In the genomic region with DNA sequence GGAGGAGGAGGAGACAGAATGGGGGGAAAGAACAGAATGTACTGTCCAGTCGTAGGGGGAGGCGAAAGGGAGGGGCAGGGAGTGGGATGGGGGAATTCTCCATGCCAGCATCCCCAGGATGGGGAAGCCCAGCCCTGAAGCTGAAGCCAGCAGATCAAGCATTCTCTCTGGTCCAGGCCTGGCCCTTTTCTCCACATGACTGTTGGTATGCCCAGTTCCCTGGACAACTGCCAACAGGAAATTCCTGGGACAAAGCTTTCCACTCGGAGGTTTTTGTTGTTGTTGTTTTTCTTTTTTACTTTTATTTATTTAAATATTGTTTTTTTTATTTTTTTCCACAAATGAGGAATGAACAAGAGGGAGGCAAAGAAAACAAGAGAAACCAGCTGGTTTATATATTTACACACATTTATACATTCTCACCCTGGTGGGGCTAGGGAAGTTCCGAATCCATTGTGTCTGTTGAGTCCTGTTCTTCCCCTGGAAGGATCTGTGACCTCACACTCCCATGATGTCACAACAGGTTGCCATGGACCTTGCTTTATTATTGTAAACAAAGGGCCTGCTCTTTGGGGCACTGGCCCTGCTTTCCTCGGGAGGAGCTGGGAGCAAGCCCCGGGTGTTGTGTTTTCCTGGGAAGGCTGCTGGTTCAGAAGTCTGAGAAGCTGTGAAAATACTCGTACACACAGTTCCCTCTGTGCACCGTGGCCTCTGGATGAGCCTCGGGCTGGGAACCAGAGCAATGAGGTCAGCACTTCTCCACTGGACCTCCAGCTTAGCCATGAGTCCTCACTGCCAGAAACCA, we compare ENCODE assay signal across 7 mouse cellular contexts.
DNase-seq lines count a peak whose midpoint lies in the region; ATAC-seq and TF ChIP-seq lines count a peak whose summit lies in the region.

No protein-coding gene starts in this region.

- peak; percentile 28 to 68 for DNase-seq in urinary bladder, adult 18-20 months (ENCODE audit: low spot score in 2 of 2)
- DNase-seq in urinary bladder, postnatal 10 days (ENCODE audit: low spot score) = no peak
- peak; percentile 88 for DNase-seq in kidney, postnatal 10 days
- DNase-seq in midbrain, postnatal 0 days (ENCODE audit: low spot score) = peak; percentile 77
- no peak for DNase-seq in c-Kit-positive CD71-positive TER-119-positive erythroid progenitor cells, embryonic 14.5 days (ENCODE audit: low spot score)

- no peaks in the 10 kb centered on the region for H3K9me3 ChIP-seq in embryonic facial prominence, embryonic 12.5 days
- H3K9me3 ChIP-seq in heart, embryonic 13.5 days = no peaks in the 10 kb centered on the region
- H3K9me3 ChIP-seq in midbrain, postnatal 0 days (ENCODE audit: low read length) = no peaks in the 10 kb centered on the region

- no peak overlapping the region for H3K9ac ChIP-seq in embryonic facial prominence, embryonic 12.5 days
- H3K9ac ChIP-seq in heart, embryonic 13.5 days = no peak overlapping the region
- H3K9ac ChIP-seq in midbrain, postnatal 0 days (replicated peaks; ENCODE audit: low read length, poor library complexity, severe bottlenecking) = no peak overlapping the region

- peaks cover 30% of the 10 kb centered on the region for H3K4me1 ChIP-seq in embryonic facial prominence, embryonic 12.5 days
- H3K4me1 ChIP-seq in heart, embryonic 13.5 days = peaks cover 26% of the 10 kb centered on the region
- peaks cover 4% of the 10 kb centered on the region; the same call in 1 of the 2 replicates for H3K4me1 ChIP-seq in midbrain, postnatal 0 days (ENCODE audit: insufficient read depth, low read length)

- TF ChIP-seq CTCF in midbrain, postnatal 0 days (IDR thresholded peaks at IDR 0.05) = no peak

- no peak for ATAC-seq in embryonic facial prominence, embryonic 12.5 days (ENCODE audit: insufficient number of reproducible peaks, insufficient read depth, low FRiP score, low TSS enrichment)
- ATAC-seq in heart, embryonic 13.5 days (ENCODE audit: extremely low read depth, insufficient number of reproducible peaks, low FRiP score, low TSS enrichment) = 0 out of 2 replicates have a peak, but pooled peaks have one; percentile 2
- ATAC-seq in midbrain, postnatal 0 days (ENCODE audit: low FRiP score) = no peak

- WGBS in embryonic facial prominence, embryonic 12.5 days = 32% methylated on average over 9 of the region's 9 CpGs
- 29% methylated on average over 9 of the region's 9 CpGs for WGBS in heart, embryonic 13.5 days
- 43% methylated on average over 9 of the region's 9 CpGs for WGBS in midbrain, postnatal 0 days

- H3K27me3 ChIP-seq in embryonic facial prominence, embryonic 12.5 days = peaks cover 2% of the 10 kb centered on the region; the same call in 1 of the 2 replicates
- peaks cover 17% of the 10 kb centered on the region; the same call in 1 of the 2 replicates for H3K27me3 ChIP-seq in heart, embryonic 13.5 days (replicated peaks)
- H3K27me3 ChIP-seq in midbrain, postnatal 0 days (ENCODE audit: insufficient read depth, low read length) = no peaks in the 10 kb centered on the region

- peak overlapping the region; percentile 55 for H3K27ac ChIP-seq in embryonic facial prominence, embryonic 12.5 days
- H3K27ac ChIP-seq in heart, embryonic 13.5 days (replicated peaks) = peak overlapping the region; percentile 79
- H3K27ac ChIP-seq in midbrain, postnatal 0 days (ENCODE audit: low read depth, low read length) = no peak overlapping the region

- H3K4me3 ChIP-seq in embryonic facial prominence, embryonic 12.5 days = no peak overlapping the region
- no peak overlapping the region for H3K4me3 ChIP-seq in heart, embryonic 13.5 days
- H3K4me3 ChIP-seq in midbrain, postnatal 0 days (ENCODE audit: low read depth, low read length) = no peak overlapping the region

- no peak overlapping the region for H3K4me2 ChIP-seq in embryonic facial prominence, embryonic 12.5 days (replicated peaks)
- H3K4me2 ChIP-seq in heart, embryonic 13.5 days = no peak overlapping the region
- no peak overlapping the region for H3K4me2 ChIP-seq in midbrain, postnatal 0 days (ENCODE audit: low read depth, low read length, poor library complexity, severe bottlenecking)

- no peaks in the 10 kb centered on the region for H3K36me3 ChIP-seq in embryonic facial prominence, embryonic 12.5 days
- no peaks in the 10 kb centered on the region for H3K36me3 ChIP-seq in heart, embryonic 13.5 days
- no peaks in the 10 kb centered on the region for H3K36me3 ChIP-seq in midbrain, postnatal 0 days (ENCODE audit: insufficient read depth, low read length)

Comparison
In these comparisons a context has a peak if more than half of its experiments do, and no peak if none do; other contexts are left out.
1. DNase-seq: peak in urinary bladder, adult 18-20 months (2 of 2), kidney, postnatal 10 days (single experiment) and midbrain, postnatal 0 days (single experiment); none in urinary bladder, postnatal 10 days (single experiment) and c-Kit-positive CD71-positive TER-119-positive erythroid progenitor cells, embryonic 14.5 days (single experiment).